Mouse (Mus musculus) v-Abl transformed pro-B cells (cell line): Measurements from ENCODE around the gene Otx2.

ENCODE experiments used
- in situ Hi-C, 2 experiments: fragments of 400-800 bp; cut with MboI; formaldehyde crosslinking; loops; one replicate each; pipeline ENCODE4 v1.15.1; 2025; ENCODE audit not compliant: unreplicated experiment in 2 of 2

Gene Otx2

GRCm38 (mm10) chr14:48669541-48670257 lies 3.9 kb downstream of the Otx2 start:
- in situ Hi-C loops, result no loop called here

DNA sequence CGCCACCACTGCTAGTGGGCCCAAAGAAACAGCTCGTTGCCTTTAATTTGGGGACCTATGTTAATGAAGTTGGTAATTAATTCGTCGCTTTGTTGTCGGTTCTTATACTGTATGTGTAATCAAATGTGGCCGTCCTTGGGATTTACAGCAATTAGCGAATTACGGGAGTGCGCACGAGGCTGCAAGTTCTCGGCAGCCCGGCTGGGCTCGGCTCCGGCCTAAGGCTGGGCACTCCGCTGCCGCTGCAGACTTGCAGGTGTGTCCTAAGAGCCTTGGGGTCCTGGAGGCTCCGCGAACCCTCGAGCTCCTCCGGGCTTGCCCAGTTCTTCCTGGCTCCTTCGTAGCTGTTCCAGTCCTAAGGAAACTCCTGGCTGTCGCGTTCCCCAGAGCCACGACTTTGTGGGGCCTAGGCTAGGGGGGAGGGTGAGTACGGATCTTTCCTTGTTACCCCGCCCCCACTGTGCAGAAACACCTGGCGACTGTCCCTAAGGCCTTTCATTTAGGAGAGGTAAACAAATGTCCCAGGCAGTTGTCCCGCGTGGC lies 4.8 kb downstream of the Otx2 start:
- in situ Hi-C loops, result no loop called here

DNA sequence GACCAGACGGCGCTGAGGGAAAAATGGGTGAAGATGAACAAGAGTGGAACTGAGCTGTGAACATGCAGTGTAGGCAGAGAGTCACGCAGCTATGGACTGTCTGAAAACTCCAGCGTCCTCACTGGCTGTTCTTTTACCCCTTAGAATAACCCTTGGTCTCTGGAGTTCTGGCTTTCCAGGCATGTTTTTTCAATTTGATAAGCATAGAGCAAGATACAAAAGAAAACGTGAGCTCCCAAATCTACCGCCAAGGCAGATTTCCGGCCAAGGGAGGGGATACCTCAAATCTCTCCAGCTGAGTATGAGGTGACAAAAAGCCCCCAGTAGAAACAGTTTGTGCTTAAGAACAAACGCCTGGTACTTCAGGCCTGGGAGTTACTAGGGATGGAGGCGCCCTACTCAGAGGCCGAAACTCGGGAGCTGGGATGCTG lies 5.6 kb downstream of the Otx2 start:
- in situ Hi-C loops, result no loop called here

DNA sequence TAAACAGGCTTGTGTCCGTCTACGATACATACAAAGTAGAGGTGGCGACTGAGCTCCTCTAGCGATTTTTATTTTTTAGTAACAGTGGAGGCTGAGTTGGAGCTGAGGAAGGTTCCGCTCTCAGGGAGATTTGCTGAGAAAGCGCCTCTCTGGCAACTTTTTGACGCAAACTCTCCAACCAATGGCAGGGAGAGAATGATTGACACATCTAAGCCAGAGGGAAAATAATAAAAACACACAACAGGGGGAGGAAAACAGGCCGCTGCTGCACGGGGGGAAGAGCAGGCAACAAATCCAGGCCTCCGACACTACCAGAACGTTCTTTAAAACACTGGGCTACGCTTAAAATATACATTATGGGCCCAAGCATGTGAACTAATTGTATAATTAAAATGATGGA lies 6.2 kb downstream of the Otx2 start:
- in situ Hi-C loops, result no loop called here

GRCm38 (mm10) chr14:48666771-48667170 lies 6.8 kb downstream of the Otx2 start:
- in situ Hi-C loops, result no loop called here

- in situ Hi-C loops, result no loop called here
Measured at GRCm38 (mm10) chr14:48665816-48666661, 7.6 kb downstream of the Otx2 start.

DNA sequence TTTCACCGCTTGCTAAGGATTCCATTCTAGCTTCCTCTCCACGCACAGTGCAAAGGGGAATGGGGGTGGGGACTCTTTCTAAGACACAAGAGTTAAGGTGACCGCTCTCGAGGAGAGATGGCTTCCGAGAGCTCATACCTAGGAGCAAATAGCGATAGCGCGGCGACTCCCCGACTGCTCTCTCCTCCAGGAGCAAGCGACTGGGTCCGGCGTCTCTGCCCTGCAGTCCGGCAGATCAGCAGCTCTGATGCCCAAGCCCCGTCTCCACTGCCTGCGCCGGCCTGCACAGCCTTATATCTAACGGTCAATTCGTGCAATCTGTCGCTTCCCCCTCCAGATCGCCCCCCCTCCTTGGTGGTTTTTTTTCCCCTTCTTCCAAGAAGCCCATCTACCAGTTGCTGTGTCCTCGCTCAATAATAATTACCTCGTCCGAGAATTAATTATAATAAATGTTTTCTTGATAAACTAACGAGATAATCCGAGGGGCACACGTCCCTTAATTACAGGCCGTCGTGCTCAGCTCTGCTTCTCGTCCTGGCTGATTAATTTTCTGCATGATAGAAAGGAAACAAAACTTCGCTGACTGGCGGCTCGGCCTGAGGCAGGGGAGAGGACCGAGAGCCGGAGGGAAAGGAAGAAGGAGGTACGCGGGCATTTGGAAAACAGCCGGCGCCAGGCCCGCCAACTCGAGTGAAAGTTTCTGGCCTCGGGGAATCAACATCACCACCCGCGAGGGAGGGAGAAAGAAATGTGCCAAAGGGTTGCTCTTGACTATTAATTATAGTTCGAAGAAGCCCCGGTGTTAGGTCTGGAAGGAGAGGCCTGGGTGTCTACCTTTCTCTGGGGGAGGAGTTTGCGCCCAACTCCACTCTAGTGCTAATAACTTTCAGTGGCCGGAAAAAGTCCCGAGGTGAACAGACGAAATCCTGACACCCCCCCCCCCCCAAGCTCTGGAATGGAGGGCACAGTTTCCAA lies 8.5 kb downstream of the Otx2 start:
- in situ Hi-C loops, result no loop called here

DNA sequence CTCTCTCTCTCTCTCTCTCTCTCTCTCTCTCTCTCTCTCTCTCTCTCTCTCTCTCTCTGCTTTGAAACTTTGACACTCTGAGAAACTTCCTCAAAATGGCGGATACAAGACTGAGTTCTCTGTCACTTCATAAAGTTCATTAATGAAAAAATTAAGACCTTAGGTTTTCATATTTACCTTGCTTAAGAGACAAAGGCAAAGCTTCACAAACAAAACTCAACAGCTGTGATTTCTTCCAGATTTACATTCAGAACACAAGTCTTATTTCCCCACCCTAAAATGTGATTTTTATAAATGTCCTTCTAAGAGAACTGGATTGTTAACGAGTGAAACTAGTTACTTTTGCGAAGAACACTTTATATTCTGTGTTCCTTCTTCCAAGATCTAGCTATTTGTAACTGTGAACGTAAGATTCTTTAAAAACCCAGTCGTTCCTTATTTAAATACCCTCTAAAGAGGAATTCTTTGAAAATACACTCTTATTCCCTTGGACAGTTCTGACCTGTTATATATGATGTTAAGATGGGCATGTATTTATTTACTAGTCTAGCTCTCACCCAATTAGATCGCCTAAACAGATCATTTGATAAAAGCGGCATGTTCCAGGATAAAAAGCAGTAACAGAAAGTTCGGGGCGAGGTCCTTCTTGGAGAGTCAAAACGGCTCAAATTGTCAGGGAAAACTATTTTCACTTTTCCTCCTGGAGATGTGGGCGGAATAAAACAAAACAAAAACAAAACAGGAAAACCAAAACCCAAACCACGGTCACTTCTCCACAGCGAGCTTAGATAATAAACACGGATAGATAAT lies 9.4 kb downstream of the Otx2 start:
- in situ Hi-C loops, result no loop called here

DNA sequence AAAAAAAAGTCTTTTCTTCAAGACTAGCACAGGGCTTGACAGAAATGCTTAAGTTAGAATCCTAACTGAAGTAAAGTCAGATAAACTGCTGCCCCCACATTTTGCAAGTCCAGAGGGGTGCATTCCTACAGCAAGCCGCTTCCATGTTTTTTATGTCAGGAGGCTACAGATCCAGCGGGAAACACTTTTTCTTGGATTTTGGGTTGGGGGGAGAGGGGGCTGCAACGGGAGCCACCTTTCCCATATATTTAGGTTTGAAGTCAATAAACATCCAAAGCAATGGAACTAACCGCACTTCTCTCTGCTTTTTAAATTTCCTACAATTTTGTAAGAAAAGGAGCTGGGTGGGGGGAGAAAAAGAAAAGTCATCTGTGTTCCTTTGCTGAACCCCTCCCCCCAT lies 10.1 kb downstream of the Otx2 start:
- in situ Hi-C loops, result no loop called here

- in situ Hi-C loops, result no loop called here
Measured at GRCm38 (mm10) chr14:48662568-48663236, 10.9 kb downstream of the Otx2 start.

DNA sequence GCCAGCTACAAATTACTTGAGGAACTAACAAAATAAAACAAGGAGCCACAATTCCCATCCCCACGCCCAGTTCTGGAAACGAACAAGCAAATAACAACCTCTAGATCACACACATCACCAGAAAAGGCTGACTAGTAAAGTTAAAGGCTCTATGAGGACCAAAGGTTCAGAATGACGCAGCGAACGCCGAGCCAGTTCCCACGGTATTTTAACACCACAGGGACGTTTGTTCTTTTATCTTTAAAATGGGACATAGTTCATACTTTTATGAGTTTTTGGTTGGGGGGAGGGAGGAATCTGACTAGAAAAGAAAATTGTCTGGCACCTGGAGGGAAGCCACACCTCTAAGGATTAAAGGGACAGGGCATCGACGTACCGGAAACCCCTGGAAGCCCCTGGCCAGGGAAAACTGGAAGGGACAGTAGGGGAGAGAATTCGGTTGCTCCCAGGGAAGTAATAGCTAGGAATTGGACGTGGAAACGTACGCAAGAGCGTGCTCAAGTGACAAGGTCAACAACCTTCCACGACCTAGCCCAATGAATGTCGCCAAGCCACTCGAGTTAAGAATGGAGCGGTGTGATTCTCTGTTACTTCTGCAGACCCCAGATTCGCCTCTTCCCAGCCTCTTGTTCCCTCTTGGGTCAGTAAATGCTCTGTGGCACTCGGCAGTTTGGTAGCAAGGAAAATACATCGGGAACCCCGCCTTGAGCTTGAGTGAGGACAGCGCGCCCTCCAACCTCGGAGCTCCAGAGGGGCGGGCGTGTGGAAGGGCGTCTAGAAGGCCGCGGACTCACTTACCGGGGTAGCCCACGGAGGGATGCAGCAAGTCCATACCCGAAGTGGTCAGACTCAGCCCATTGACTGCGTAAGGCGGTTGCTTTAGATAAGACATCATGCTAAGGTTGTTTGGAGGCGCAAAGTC lies 11.7 kb downstream of the Otx2 start:
- in situ Hi-C loops, result no loop called here

- in situ Hi-C loops, result no loop called here
Measured at GRCm38 (mm10) chr14:48661151-48661550, 12.5 kb downstream of the Otx2 start.

DNA sequence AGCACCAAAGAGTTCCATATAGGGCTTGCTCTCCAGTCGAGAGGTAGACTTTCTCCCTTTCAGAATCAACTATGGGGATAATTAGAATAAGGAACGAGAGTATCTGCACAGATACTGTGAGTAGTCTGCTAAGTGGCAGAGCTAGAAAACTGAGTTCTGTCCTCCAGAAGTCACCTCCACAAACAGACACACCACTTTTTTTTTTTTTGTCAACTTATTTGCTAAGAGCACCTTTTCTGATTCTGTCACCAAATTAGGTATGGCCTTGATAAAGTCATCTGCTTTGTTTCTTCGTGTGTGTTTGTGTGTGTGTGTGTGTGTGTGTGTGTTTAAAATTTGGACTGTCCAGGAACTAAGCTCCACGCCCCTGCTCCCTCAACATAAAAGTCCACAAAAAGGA lies 13.0 kb downstream of the Otx2 start:
- in situ Hi-C loops, result no loop called here

GRCm38 (mm10) chr14:48659661-48660060 lies 14.0 kb downstream of the Otx2 start:
- in situ Hi-C loops, result no loop called here

DNA sequence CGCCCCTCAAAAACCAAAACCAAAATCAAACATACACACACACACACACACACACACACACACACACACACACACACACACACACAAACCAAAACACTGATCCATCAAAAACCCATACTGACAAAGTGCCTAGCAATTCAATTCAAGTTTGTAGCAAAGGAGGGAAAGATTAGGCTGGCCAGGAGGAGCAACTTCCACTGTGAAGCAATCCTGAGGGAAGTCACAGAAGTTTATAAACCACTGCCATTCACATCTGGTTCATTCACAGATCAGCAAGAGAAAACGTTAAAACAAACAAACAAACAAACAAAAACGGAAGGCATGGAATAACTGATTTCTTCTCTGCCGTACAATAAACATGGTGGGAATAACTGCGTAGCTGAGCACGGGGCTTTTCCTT lies 16.4 kb downstream of the Otx2 start:
- in situ Hi-C loops, result no loop called here

DNA sequence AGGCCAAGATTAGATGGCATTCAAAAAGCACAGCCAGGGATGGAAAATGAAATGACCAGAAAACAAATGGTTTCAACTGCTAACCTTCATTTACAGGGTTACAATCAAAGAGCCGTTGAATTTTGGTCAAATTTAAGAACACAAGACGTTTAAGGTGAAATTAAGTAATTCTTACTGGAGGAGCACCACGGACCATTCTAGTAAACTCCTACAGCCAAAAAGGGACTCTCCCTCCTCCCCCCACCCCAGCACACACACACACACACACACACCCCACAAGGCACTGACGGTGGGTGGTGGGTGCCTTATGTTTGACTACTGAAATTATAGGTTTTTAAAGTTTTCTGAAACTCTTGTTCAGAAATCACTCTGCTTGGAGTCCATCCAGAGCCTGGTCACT lies 16.9 kb downstream of the Otx2 start:
- in situ Hi-C loops, result no loop called here

- in situ Hi-C loops, result no loop called here
Measured at GRCm38 (mm10) chr14:48655792-48656550, 17.6 kb downstream of the Otx2 start.
